Mouse (Mus musculus) liver, embryonic 16.5 days (tissue): Measurements from ENCODE around the gene Vmn2r36. TPM values are rescaled to one million over a fixed set of nuclear protein-coding genes. Genes with fewer than 3 reads are reported as not detected.
"Not testable (repeated sequence)": the region's sequence is repeated elsewhere in the genome, so short reads cannot be mapped to it uniquely, and the experiment has no call there.

ENCODE experiments used
- ATAC-seq: fragments of 200-750 bp; cut with Nextera tagmentation; 2 replicates; pipeline ENCODE4 v1.8.0; 2017; ENCODE audit warnings: low read depth, mild to moderate bottlenecking, moderate number of reproducible peaks, moderate library complexity
- H3K27ac ChIP-seq: fragments of 300-500 bp; sonication (generic); 2 replicates; pipeline ENCODE4 v1.5.1; 2014; ENCODE audit warnings: mild to moderate bottlenecking, low read length
- H3K27me3 ChIP-seq: fragments of 300-500 bp; sonication (generic); 2 replicates; pipeline ENCODE4 v1.6.1; 2014; ENCODE audit warnings: low read depth, low read length, mixed read lengths; ENCODE audit not compliant: control insufficient read depth, insufficient read depth
- H3K36me3 ChIP-seq: fragments of 300-500 bp; sonication (generic); 2 replicates; pipeline ENCODE4 v1.6.1; 2014; ENCODE audit warnings: mild to moderate bottlenecking; ENCODE audit not compliant: control insufficient read depth, insufficient read depth
- H3K4me1 ChIP-seq: fragments of 300-500 bp; sonication (generic); 2 replicates; pipeline ENCODE4 v1.6.1; 2014; ENCODE audit warnings: low read depth, low read length, mixed read lengths; ENCODE audit not compliant: control insufficient read depth
- H3K4me2 ChIP-seq: fragments of 300-500 bp; sonication (generic); 2 replicates; pipeline ENCODE4 v1.6.1; 2014; ENCODE audit warnings: low read depth, low read length, mixed read lengths
- H3K4me3 ChIP-seq: fragments of 300-500 bp; sonication (generic); 2 replicates; pipeline ENCODE4 v1.5.1; 2014; ENCODE audit warnings: low read depth, mild to moderate bottlenecking, low read length
- H3K9ac ChIP-seq: fragments of 300-500 bp; sonication (generic); 2 replicates; pipeline ENCODE4 v1.6.1; 2014; ENCODE audit warnings: low read depth, low read length
- H3K9me3 ChIP-seq: fragments of 300-500 bp; sonication (generic); replicated peaks from 2 replicates; pipeline ENCODE4 v1.6.1; 2016; ENCODE audit warnings: low read length; ENCODE audit not compliant: control insufficient read depth
- WGBS: fragments of 180-500 bp; shearing (Covaris S2); extraction: QIAGEN DNeasy Blood & Tissue Kit; methylation state at CpG from one replicate; pipeline ENCODE4 v1.1.7; 2014; ENCODE audit not compliant: insufficient replicate concordance; 5-methylcytosine and 5-hydroxymethylcytosine counted together
- polyA plus RNA-seq: library from polyadenylated mRNA; unstranded; fragments of >200 nt; fragmentation: Nextera tagmentation; extraction: Ambion mirVana; gene quantifications from 2 replicates; pipeline ENCODE4 v1.2.1, GENCODE M21; 2015

Vmn2r36 gene
- not detected in 2 replicates for polyA plus RNA-seq

GRCm38 (mm10) chr7:7902395-7902794 is at the start of gene Vmn2r36:
Gene Vmn2r36, minus strand, starts transcription at chr7:7902495.
- no CpG with 5 or more reads among the region's 1 CpGs for WGBS
- not testable (repeated sequence) for H3K36me3 ChIP-seq

More at GRCm38 (mm10) chr7:7902395-7902794, at the start of gene Vmn2r36:
- H3K4me2 ChIP-seq, H3K27me3 ChIP-seq, H3K4me1 ChIP-seq, H3K4me3 ChIP-seq, H3K27ac ChIP-seq, H3K9ac ChIP-seq, ATAC-seq, H3K9me3 ChIP-seq: not testable (repeated sequence)

Other genes with a start within 250 kb of the Vmn2r36 start
- not detected in 2 replicates for gene Vmn2r34, start 213.0 kb downstream of the Vmn2r36 start, polyA plus RNA-seq
- gene Vmn2r35, start 82.6 kb downstream of the Vmn2r36 start, polyA plus RNA-seq = not detected in 2 replicates